ENCODE assay signal across 13 mouse cellular contexts in the genomic region with DNA sequence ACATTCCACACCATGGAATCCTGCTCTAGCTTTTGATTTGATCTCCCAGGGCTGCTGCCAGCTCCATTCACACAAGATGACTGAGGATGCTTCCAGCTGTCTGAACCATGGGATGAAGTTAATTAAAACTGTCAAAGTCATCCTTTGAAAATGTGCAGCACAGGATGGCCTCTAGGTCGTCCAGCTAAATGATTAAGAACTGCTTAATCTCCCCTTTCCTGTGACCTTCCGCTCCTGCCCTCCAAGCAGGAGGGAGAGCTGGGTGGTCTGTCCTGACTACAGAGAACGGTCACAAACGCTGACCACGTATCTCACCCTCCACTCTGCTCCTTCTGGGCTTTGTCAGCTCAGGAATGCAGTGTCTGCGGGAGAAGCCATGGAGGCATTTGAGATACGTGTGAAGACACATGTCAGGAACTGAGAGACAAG. TPM values are rescaled to one million over a fixed set of nuclear protein-coding genes. Genes with fewer than 3 reads are reported as not detected.
DNase-seq lines count a peak whose midpoint lies in the region; ATAC-seq lines count a peak whose summit lies in the region.
"Had no signal": no experiment of that assay in that cellular context is flagged by ENCODE, and none has a peak within 500 bp of the region (broad histone marks: within the 10 kb centered on the region; RNA-seq: fewer than 3 reads in every experiment).

No protein-coding gene starts in this region.

- H3K27me3 ChIP-seq in hindbrain, embryonic 11.5 days (ENCODE audit: control insufficient read depth, insufficient read depth, low read length) = no peaks in the 10 kb centered on the region
- H3K27me3 ChIP-seq in hindbrain, embryonic 13.5 days = no peaks in the 10 kb centered on the region
- no peaks in the 10 kb centered on the region for H3K27me3 ChIP-seq in midbrain, embryonic 11.5 days (ENCODE audit: control insufficient read depth, insufficient read depth, low read length)
- H3K27me3 ChIP-seq in midbrain, embryonic 13.5 days = no peaks in the 10 kb centered on the region
- H3K27me3 ChIP-seq in hindbrain, embryonic 14.5 days (ENCODE audit: control insufficient read depth, insufficient read depth, low read length) = no peaks in the 10 kb centered on the region
- H3K27me3 ChIP-seq in stomach, embryonic 16.5 days (ENCODE audit: control insufficient read depth, insufficient read depth, low read length) = no peaks in the 10 kb centered on the region
- H3K27me3 ChIP-seq: CH12.LX had no signal

- H3K9me3 ChIP-seq in hindbrain, embryonic 11.5 days (ENCODE audit: control insufficient read depth, low read length) = no peaks in the 10 kb centered on the region
- H3K9me3 ChIP-seq in hindbrain, embryonic 13.5 days = no peaks in the 10 kb centered on the region
- no peaks in the 10 kb centered on the region for H3K9me3 ChIP-seq in midbrain, embryonic 11.5 days (ENCODE audit: control insufficient read depth, low read length)
- no peaks in the 10 kb centered on the region for H3K9me3 ChIP-seq in midbrain, embryonic 13.5 days
- H3K9me3 ChIP-seq in hindbrain, embryonic 14.5 days (ENCODE audit: control insufficient read depth, low read length) = no peaks in the 10 kb centered on the region
- no peaks in the 10 kb centered on the region for H3K9me3 ChIP-seq in stomach, embryonic 16.5 days (replicated peaks; ENCODE audit: control insufficient read depth, low read length)

- WGBS in hindbrain, embryonic 11.5 days = 3% methylated on average over 7 of the region's 7 CpGs
- WGBS in hindbrain, embryonic 13.5 days = 9% methylated on average over 7 of the region's 7 CpGs
- WGBS in midbrain, embryonic 11.5 days = 3% methylated on average over 7 of the region's 7 CpGs
- WGBS in midbrain, embryonic 13.5 days = 9% methylated on average over 7 of the region's 7 CpGs
- whole genome bisulfite sequencing in hindbrain, embryonic 14.5 days = 6% methylated on average over 7 of the region's 7 CpGs
- WGBS in stomach, embryonic 16.5 days = 11% methylated on average over 7 of the region's 7 CpGs

- H3K4me1 ChIP-seq in hindbrain, embryonic 11.5 days (replicated peaks; ENCODE audit: control insufficient read depth, insufficient read depth, low read length) = no peaks in the 10 kb centered on the region
- peaks cover 16% of the 10 kb centered on the region for H3K4me1 ChIP-seq in hindbrain, embryonic 13.5 days (replicated peaks)
- H3K4me1 ChIP-seq in midbrain, embryonic 11.5 days (ENCODE audit: control insufficient read depth, insufficient read depth, low read length) = peaks cover 10% of the 10 kb centered on the region
- H3K4me1 ChIP-seq in midbrain, embryonic 13.5 days (replicated peaks) = peaks cover 17% of the 10 kb centered on the region
- peaks cover 6% of the 10 kb centered on the region; the same call in 1 of the 2 replicates for H3K4me1 ChIP-seq in hindbrain, embryonic 14.5 days (replicated peaks; ENCODE audit: control insufficient read depth, insufficient read depth, low read length)
- peaks cover 24% of the 10 kb centered on the region for H3K4me1 ChIP-seq in stomach, embryonic 16.5 days (ENCODE audit: control insufficient read depth, insufficient read depth, low read length)

- H3K4me3 ChIP-seq in hindbrain, embryonic 11.5 days (ENCODE audit: low read depth, low read length) = no peak overlapping the region
- H3K4me3 ChIP-seq in hindbrain, embryonic 13.5 days = no peak overlapping the region
- no peak overlapping the region for H3K4me3 ChIP-seq in midbrain, embryonic 11.5 days (ENCODE audit: low read depth, low read length)
- no peak overlapping the region for H3K4me3 ChIP-seq in midbrain, embryonic 13.5 days (replicated peaks)
- H3K4me3 ChIP-seq in hindbrain, embryonic 14.5 days (replicated peaks; ENCODE audit: low read length) = no peak overlapping the region
- no peak overlapping the region for H3K4me3 ChIP-seq in stomach, embryonic 16.5 days (replicated peaks; ENCODE audit: low read length)

- ATAC-seq in hindbrain, embryonic 11.5 days (ENCODE audit: low FRiP score) = peak; percentile 26
- no peak for ATAC-seq in hindbrain, embryonic 13.5 days (ENCODE audit: low FRiP score)
- peak; percentile 70 for ATAC-seq in midbrain, embryonic 11.5 days (ENCODE audit: low FRiP score)
- no peak for ATAC-seq in midbrain, embryonic 13.5 days
- ATAC-seq in hindbrain, embryonic 14.5 days (ENCODE audit: low FRiP score) = 0 out of 2 replicates have a peak, but pooled peaks have one; percentile 27
- 0 out of 2 replicates have a peak, but pooled peaks have one; percentile 19 for ATAC-seq in stomach, embryonic 16.5 days (ENCODE audit: insufficient read depth, low FRiP score)

- no peaks in the 10 kb centered on the region for H3K36me3 ChIP-seq in hindbrain, embryonic 11.5 days (ENCODE audit: control insufficient read depth, insufficient read depth, low read length)
- no peaks in the 10 kb centered on the region for H3K36me3 ChIP-seq in hindbrain, embryonic 13.5 days
- no peaks in the 10 kb centered on the region for H3K36me3 ChIP-seq in midbrain, embryonic 11.5 days (ENCODE audit: control insufficient read depth, insufficient read depth, low read length)
- H3K36me3 ChIP-seq in midbrain, embryonic 13.5 days = no peaks in the 10 kb centered on the region
- no peaks in the 10 kb centered on the region for H3K36me3 ChIP-seq in hindbrain, embryonic 14.5 days (replicated peaks; ENCODE audit: control insufficient read depth, insufficient read depth)
- no peaks in the 10 kb centered on the region for H3K36me3 ChIP-seq in stomach, embryonic 16.5 days (ENCODE audit: control insufficient read depth, insufficient read depth, low read length)

- no peak overlapping the region for H3K4me2 ChIP-seq in hindbrain, embryonic 11.5 days (replicated peaks; ENCODE audit: low read depth, low read length)
- no peak overlapping the region for H3K4me2 ChIP-seq in hindbrain, embryonic 13.5 days
- H3K4me2 ChIP-seq in midbrain, embryonic 11.5 days = no peak overlapping the region
- H3K4me2 ChIP-seq in midbrain, embryonic 13.5 days (replicated peaks) = no peak overlapping the region
- H3K4me2 ChIP-seq in hindbrain, embryonic 14.5 days (replicated peaks) = no peak overlapping the region
- no peak overlapping the region for H3K4me2 ChIP-seq in stomach, embryonic 16.5 days (ENCODE audit: low read depth, low read length)

- H3K27ac ChIP-seq in hindbrain, embryonic 11.5 days (ENCODE audit: low read depth, low read length) = no peak overlapping the region
- H3K27ac ChIP-seq in hindbrain, embryonic 13.5 days = no peak overlapping the region
- H3K27ac ChIP-seq in midbrain, embryonic 11.5 days (ENCODE audit: low read depth, low read length) = no peak overlapping the region
- H3K27ac ChIP-seq in midbrain, embryonic 13.5 days = no peak overlapping the region
- H3K27ac ChIP-seq in hindbrain, embryonic 14.5 days = no peak overlapping the region
- H3K27ac ChIP-seq in stomach, embryonic 16.5 days (ENCODE audit: low read length) = peak overlapping the region; percentile 60

- H3K9ac ChIP-seq in hindbrain, embryonic 11.5 days (ENCODE audit: low read depth, low read length) = no peak overlapping the region
- H3K9ac ChIP-seq in hindbrain, embryonic 13.5 days = no peak overlapping the region
- H3K9ac ChIP-seq in midbrain, embryonic 11.5 days (ENCODE audit: low read length) = no peak overlapping the region
- no peak overlapping the region for H3K9ac ChIP-seq in midbrain, embryonic 13.5 days (replicated peaks)
- no peak overlapping the region for H3K9ac ChIP-seq in hindbrain, embryonic 14.5 days
- H3K9ac ChIP-seq in stomach, embryonic 16.5 days (ENCODE audit: low read length) = no peak overlapping the region

- DNase-seq in hindbrain, embryonic 11.5 days (ENCODE audit: low spot score) = peak; percentile 21
- DNase-seq in midbrain, embryonic 11.5 days (ENCODE audit: low spot score, missing footprints) = peak; percentile 80
- DNase-seq in hindbrain, embryonic 14.5 days (ENCODE audit: low spot score) = no peak
- DNase-seq in right cerebral cortex, postnatal 4 days = no peak
- DNase-seq in adrenal gland, postnatal 14 days = no peak
- DNase-seq: cerebellum, postnatal 36 days; gastrocnemius, postnatal 14 days; right cerebral cortex, postnatal 25 days; thymus, adult 18-20 months had no signal

RNA-seq across cellular contexts. Expression of a gene that starts 26.6 kb away (rescaled TPM):
- polyA plus RNA-seq in hindbrain, embryonic 11.5 days (2014; fragmentation: Nextera tagmentation; extraction: Ambion mirVana) = 1.8 and 2.8 TPM in 2 replicates
- 0.54 and 0.62 TPM in 2 replicates for polyA plus RNA-seq in hindbrain, embryonic 13.5 days (2015; fragmentation: Nextera tagmentation; extraction: Ambion mirVana)
- polyA plus RNA-seq in midbrain, embryonic 11.5 days (2014; fragmentation: Nextera tagmentation; extraction: Ambion mirVana) = 2.2 and 2.3 TPM in 2 replicates
- polyA plus RNA-seq in midbrain, embryonic 13.5 days (2015; fragmentation: Nextera tagmentation; extraction: Ambion mirVana) = 0.13 and 0.36 TPM in 2 replicates
- 1.0 and 1.6 TPM in 2 replicates for polyA plus RNA-seq in hindbrain, embryonic 14.5 days (2014; fragmentation: Nextera tagmentation; extraction: Ambion mirVana)
- 2.3 and 2.7 TPM in 2 replicates for polyA plus RNA-seq in stomach, embryonic 16.5 days (2015; fragmentation: Nextera tagmentation; extraction: Ambion mirVana)
- total RNA-seq in adrenal gland, postnatal 14 days (2021) = 6.2 and 6.3 TPM in 2 replicates

Comparison
In these comparisons a context has a peak if more than half of its experiments do, and no peak if none do; other contexts are left out.
1. ATAC-seq: peak in hindbrain, embryonic 11.5 days (single experiment), midbrain, embryonic 11.5 days (single experiment), hindbrain, embryonic 14.5 days (single experiment) and stomach, embryonic 16.5 days (single experiment); none in hindbrain, embryonic 13.5 days (single experiment) and midbrain, embryonic 13.5 days (single experiment).
2. DNase-seq: peak in hindbrain, embryonic 11.5 days (single experiment) and midbrain, embryonic 11.5 days (single experiment); none in hindbrain, embryonic 14.5 days (single experiment), right cerebral cortex, postnatal 4 days (single experiment) and adrenal gland, postnatal 14 days (single experiment).